Mouse (Mus musculus) lung, adult 2 months (tissue): ENCODE measurements at regions not wholly inside any gene's neighbourhood (a gene's known extent, or its start where the extent isn't known, plus 50 kb on each side); places are given as distances from the start of the nearest gene placed in this dataset.

Source experiments
- CTCF ChIP-seq: fragments of 200-500 bp; IDR thresholded peaks from 2 replicates; pipeline ENCODE4 v1.5.1; 2011; ENCODE audit warnings: mild to moderate bottlenecking, low read length, control low read depth; ENCODE audit not compliant: insufficient read depth
- POLR2A ChIP-seq: fragments of 200-500 bp; IDR thresholded peaks from 2 replicates; pipeline ENCODE4 v1.6.1; 2011; ENCODE audit warnings: low read depth, mild to moderate bottlenecking, control low read depth, low read length, borderline replicate concordance; ENCODE audit errors: extremely low read depth

GRCm38 (mm10) chr19:15339979-15340304 lies 607.2 kb downstream of the Psat1 start:
- TF ChIP-seq CTCF (no peak), POLR2A (no peak)
